Comparison of ENCODE assay signal across 12 mouse cellular contexts in genomic region chr9:55136576-55136975, GRCm38 (mm10). TPM values are rescaled to one million over a fixed set of nuclear protein-coding genes. Genes with fewer than 3 reads are reported as not detected.
DNase-seq lines count a peak whose midpoint lies in the region; ATAC-seq lines count a peak whose summit lies in the region.
"Had no signal": no experiment of that assay in that cellular context is flagged by ENCODE, and none has a peak within 500 bp of the region (broad histone marks: within the 10 kb centered on the region; RNA-seq: fewer than 3 reads in every experiment).

No protein-coding gene starts in this region.

- H3K4me3 ChIP-seq in midbrain, embryonic 11.5 days (ENCODE audit: low read depth, low read length), result no peak overlapping the region
- no peak overlapping the region for H3K4me3 ChIP-seq in midbrain, embryonic 10.5 days
- no peak overlapping the region for H3K4me3 ChIP-seq in heart, embryonic 14.5 days (ENCODE audit: control insufficient read depth in 1 of 2, insufficient read depth in 1 of 2, low read depth in 1 of 2, low read length in 2 of 2)
- H3K4me3 ChIP-seq in forebrain, embryonic 12.5 days (replicated peaks), result no peak overlapping the region
- H3K4me3 ChIP-seq: heart, adult 2 months had no signal

- H3K27me3 ChIP-seq in midbrain, embryonic 11.5 days (ENCODE audit: control insufficient read depth, insufficient read depth, low read length), result no peaks in the 10 kb centered on the region
- H3K27me3 ChIP-seq in midbrain, embryonic 10.5 days (ENCODE audit: low read depth, poor library complexity, severe bottlenecking), result no peaks in the 10 kb centered on the region
- no peaks in the 10 kb centered on the region for H3K27me3 ChIP-seq in heart, embryonic 14.5 days (ENCODE audit: control insufficient read depth, insufficient read depth, low read length)
- H3K27me3 ChIP-seq in forebrain, embryonic 12.5 days, result no peaks in the 10 kb centered on the region

- H3K27ac ChIP-seq in midbrain, embryonic 11.5 days (ENCODE audit: low read depth, low read length), result no peak overlapping the region
- H3K27ac ChIP-seq in midbrain, embryonic 10.5 days (replicated peaks), result no peak overlapping the region
- H3K27ac ChIP-seq in heart, embryonic 14.5 days (replicated peaks in 1 of 2; ENCODE audit: control insufficient read depth in 1 of 2, insufficient read depth in 1 of 2, low read depth in 2 of 2, low read length in 2 of 2), result peak overlapping the region; percentile 9 to 39; a peak in 2 of 4 replicates
- H3K27ac ChIP-seq in forebrain, embryonic 12.5 days, result no peak overlapping the region
- H3K27ac ChIP-seq: heart, adult 2 months had no signal

- no peaks in the 10 kb centered on the region for H3K36me3 ChIP-seq in midbrain, embryonic 11.5 days (ENCODE audit: control insufficient read depth, insufficient read depth, low read length)
- H3K36me3 ChIP-seq in midbrain, embryonic 10.5 days, result no peaks in the 10 kb centered on the region
- no peaks in the 10 kb centered on the region for H3K36me3 ChIP-seq in heart, embryonic 14.5 days (ENCODE audit: control insufficient read depth, insufficient read depth, low read length)
- H3K36me3 ChIP-seq in forebrain, embryonic 12.5 days (replicated peaks), result no peaks in the 10 kb centered on the region

- no peaks in the 10 kb centered on the region for H3K9me3 ChIP-seq in midbrain, embryonic 11.5 days (ENCODE audit: control insufficient read depth, low read length)
- no peaks in the 10 kb centered on the region for H3K9me3 ChIP-seq in midbrain, embryonic 10.5 days (replicated peaks)
- no peaks in the 10 kb centered on the region for H3K9me3 ChIP-seq in heart, embryonic 14.5 days (ENCODE audit: control insufficient read depth, low read length)
- no peaks in the 10 kb centered on the region for H3K9me3 ChIP-seq in forebrain, embryonic 12.5 days

- ATAC-seq in midbrain, embryonic 11.5 days (ENCODE audit: low FRiP score), result no peak
- no peak for ATAC-seq in heart, embryonic 14.5 days (ENCODE audit: insufficient number of reproducible peaks, insufficient read depth, low FRiP score, low read depth)
- no peak for ATAC-seq in megakaryocyte progenitor cell, adult 5-6 weeks (replicated peaks; ENCODE audit: poor library complexity)
- no peak for ATAC-seq in forebrain, embryonic 12.5 days (ENCODE audit: low FRiP score)

- H3K9ac ChIP-seq in midbrain, embryonic 11.5 days (ENCODE audit: low read length), result no peak overlapping the region
- 0 out of 2 replicates have a peak overlapping the region, but pooled peaks have one; percentile 12 for H3K9ac ChIP-seq in heart, embryonic 14.5 days (ENCODE audit: low read length)
- H3K9ac ChIP-seq in forebrain, embryonic 12.5 days, result no peak overlapping the region

- no peak overlapping the region for H3K4me2 ChIP-seq in midbrain, embryonic 11.5 days
- no peak overlapping the region; the same call in 1 of the 2 replicates for H3K4me2 ChIP-seq in heart, embryonic 14.5 days (ENCODE audit: low read length)
- H3K4me2 ChIP-seq in forebrain, embryonic 12.5 days, result no peak overlapping the region
- H3K4me2 ChIP-seq: liver, embryonic 11.5 days had no signal

- peak; percentile 10 for DNase-seq in adrenal gland, postnatal 25 days
- DNase-seq in adrenal gland, adult 18-20 months (ENCODE audit: low spot score in 2 of 2), result no peak
- DNase-seq in midbrain, embryonic 11.5 days (ENCODE audit: low spot score, missing footprints), result peak; percentile 37
- no peak for DNase-seq in midbrain, embryonic 10.5 days (ENCODE audit: low spot score)
- peak; percentile 16 to 29 for DNase-seq in right cerebral cortex, postnatal 36 days (ENCODE audit: low spot score in 2 of 2)
- DNase-seq: B cell, adult 2 months; kidney, adult 2 months had no signal

- 58% methylated on average over 5 of the region's 5 CpGs for WGBS in midbrain, embryonic 11.5 days
- WGBS in midbrain, embryonic 10.5 days, result 52% methylated on average over 5 of the region's 5 CpGs
- 13% methylated on average over 5 of the region's 5 CpGs for WGBS in heart, embryonic 14.5 days
- WGBS in forebrain, embryonic 12.5 days, result 59% methylated on average over 5 of the region's 5 CpGs

- no peaks in the 10 kb centered on the region for H3K4me1 ChIP-seq in midbrain, embryonic 11.5 days (ENCODE audit: control insufficient read depth, insufficient read depth, low read length)
- peaks cover 4% of the 10 kb centered on the region; the same call in 1 of the 2 replicates for H3K4me1 ChIP-seq in midbrain, embryonic 10.5 days
- peaks cover 7 to 11% of the 10 kb centered on the region in 2 experiments for H3K4me1 ChIP-seq in heart, embryonic 14.5 days (ENCODE audit: control insufficient read depth in 2 of 2, insufficient read depth in 2 of 2, low read length in 2 of 2)
- no peaks in the 10 kb centered on the region for H3K4me1 ChIP-seq in forebrain, embryonic 12.5 days

RNA-seq across cellular contexts. Expression of gene Ube2q2, which starts 12.1 kb away (rescaled TPM):
- total RNA-seq in adrenal gland, postnatal 25 days (2021), result 54.8 and 57.1 TPM in 2 replicates
- 10 to 100 TPM; 49.9 to 62.1 TPM for total RNA-seq in adrenal gland, adult 18-20 months (2021)
- polyA plus RNA-seq in midbrain, embryonic 11.5 days (2014; fragmentation: Nextera tagmentation; extraction: Ambion mirVana), result 50.1 and 55.0 TPM in 2 replicates
- 37.7 and 38.0 TPM in 2 replicates for polyA plus RNA-seq in midbrain, embryonic 10.5 days (2016; fragmentation: Nextera tagmentation; extraction: Ambion mirVana)
- polyA plus RNA-seq in heart, embryonic 14.5 days (2014; fragmentation: Nextera tagmentation; extraction: Ambion mirVana), result 33.5 and 36.3 TPM in 2 replicates
- 44.4 and 46.8 TPM in 2 replicates for total RNA-seq in megakaryocyte progenitor cell, adult 5-6 weeks (2015)
- total RNA-seq in megakaryocyte progenitor cell, adult 5-6 weeks (2017), result 45.2 and 57.7 TPM in 2 replicates
- polyA plus RNA-seq in forebrain, embryonic 12.5 days (2016; fragmentation: Nextera tagmentation; extraction: Ambion mirVana), result 44.8 and 46.5 TPM in 2 replicates

Comparison
In these comparisons a context has a peak if more than half of its experiments do, and no peak if none do; other contexts are left out.
1. DNase-seq: peak in adrenal gland, postnatal 25 days (single experiment), midbrain, embryonic 11.5 days (single experiment) and right cerebral cortex, postnatal 36 days (2 of 2); none in adrenal gland, adult 18-20 months (0 of 2) and midbrain, embryonic 10.5 days (single experiment).
2. H3K27ac ChIP-seq: peak in heart, embryonic 14.5 days (2 of 2); none in midbrain, embryonic 11.5 days (single experiment), midbrain, embryonic 10.5 days (single experiment) and forebrain, embryonic 12.5 days (single experiment).